Mouse (Mus musculus) gastrocnemius, adult 2 months (tissue): ENCODE results near the gene Ppfibp1. TPM values are rescaled to one million over a fixed set of nuclear protein-coding genes. Genes with fewer than 3 reads are reported as not detected.

Source experiments
- DNase-seq: peaks from one replicate; pipeline ENCODE4 v3.0.0; 2022
- H3K27ac ChIP-seq: fragments of 200-600 bp; 2 replicates; pipeline ENCODE4 v1.8.1; 2022; ENCODE audit warnings: mild to moderate bottlenecking
- H3K4me3 ChIP-seq: fragments of 200-600 bp; 2 replicates; pipeline ENCODE4 v1.8.1; 2022; ENCODE audit warnings: mild to moderate bottlenecking, moderate library complexity
- CTCF ChIP-seq: fragments of 200-600 bp; IDR thresholded peaks from 2 replicates; pipeline ENCODE4 v1.8.1; 2022; ENCODE audit warnings: antibody characterized with exemption, mild to moderate bottlenecking, moderate library complexity
- intact Hi-C: fragments of 180-260 bp; cut with DNase I; formaldehyde crosslinking; loops from one replicate; pipeline ENCODE4 v1.15.1; 2025
- total RNA-seq, 2 experiments: library from RNA; stranded (reverse); gene quantifications; 2 replicates each; pipeline ENCODE4 v1.2.3; 2021

The Ppfibp1 gene
- total RNA-seq, 2 experiments from 2014 or later = 40.3 to 44.8 TPM

DNA sequence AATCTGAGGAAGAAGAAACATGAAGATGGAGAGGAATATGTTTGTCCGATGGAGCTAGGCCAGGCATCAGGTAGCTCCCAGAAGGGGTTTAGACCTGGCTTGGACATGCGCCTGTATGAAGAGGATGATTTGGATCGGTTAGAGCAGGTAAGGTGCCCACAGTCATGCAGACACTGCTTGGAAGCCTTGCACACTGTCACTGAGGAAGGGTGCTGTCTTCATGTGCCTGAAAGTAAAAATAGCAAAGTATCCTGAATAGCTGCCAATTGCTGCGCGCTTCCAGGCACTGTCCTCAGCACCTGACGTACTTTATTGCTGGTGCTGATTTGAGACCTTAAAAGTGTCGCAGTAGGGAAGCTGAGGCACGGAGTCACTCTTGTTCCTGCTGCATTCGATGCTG, 141.3 kb downstream of the Ppfibp1 start:
- H3K27ac ChIP-seq = no peak overlapping the region
- no peak for TF ChIP-seq CTCF
- intact Hi-C loops = loop anchor here (10.0 kb wide), 1 partner anchor 785 kb away; no protein-coding TSS in a partner anchor
- no peak overlapping the region for H3K4me3 ChIP-seq
- DNase-seq = peak; percentile 28

DNA sequence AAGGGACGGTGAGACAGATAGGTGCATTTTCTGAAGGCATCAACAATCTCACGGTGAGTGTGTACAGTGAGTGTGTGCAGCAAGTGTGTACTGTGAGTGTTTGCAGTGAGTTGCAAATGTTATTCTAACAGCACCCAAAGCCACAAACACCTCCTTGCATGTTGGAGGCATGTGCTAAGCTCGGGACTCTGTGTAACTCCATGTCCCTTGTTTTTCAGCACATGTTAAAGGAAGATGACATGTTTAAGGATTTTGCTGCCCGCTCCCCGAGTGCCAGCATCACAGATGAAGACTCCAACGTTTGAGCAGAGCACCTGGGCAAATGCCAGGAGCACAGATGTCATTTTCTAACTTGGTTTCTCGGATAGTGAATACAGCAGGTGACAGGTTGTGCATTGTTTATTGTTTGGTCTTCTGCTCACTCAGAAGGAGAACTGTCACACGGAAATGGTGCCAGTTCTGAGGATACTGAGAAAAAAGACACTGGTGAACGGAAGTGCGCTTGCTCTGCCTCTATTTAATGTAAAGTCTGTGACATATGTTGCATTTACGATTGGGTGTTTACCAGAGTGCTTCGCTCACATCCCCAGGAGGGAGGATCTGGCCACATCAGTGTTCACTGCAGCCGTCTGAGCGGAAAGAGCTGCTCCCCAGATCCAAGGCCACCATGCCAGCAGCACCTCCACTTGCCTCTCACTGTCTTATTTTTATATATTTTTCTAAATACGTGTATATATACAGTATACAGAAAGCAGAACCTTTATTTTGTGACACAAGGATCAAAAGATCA, 142.0 kb downstream of the Ppfibp1 start:
- intact Hi-C loops = no loop called here
- TF ChIP-seq CTCF = no peak
- DNase-seq = no peak
- H3K27ac ChIP-seq = no peak overlapping the region
- no peak overlapping the region for H3K4me3 ChIP-seq

DNA sequence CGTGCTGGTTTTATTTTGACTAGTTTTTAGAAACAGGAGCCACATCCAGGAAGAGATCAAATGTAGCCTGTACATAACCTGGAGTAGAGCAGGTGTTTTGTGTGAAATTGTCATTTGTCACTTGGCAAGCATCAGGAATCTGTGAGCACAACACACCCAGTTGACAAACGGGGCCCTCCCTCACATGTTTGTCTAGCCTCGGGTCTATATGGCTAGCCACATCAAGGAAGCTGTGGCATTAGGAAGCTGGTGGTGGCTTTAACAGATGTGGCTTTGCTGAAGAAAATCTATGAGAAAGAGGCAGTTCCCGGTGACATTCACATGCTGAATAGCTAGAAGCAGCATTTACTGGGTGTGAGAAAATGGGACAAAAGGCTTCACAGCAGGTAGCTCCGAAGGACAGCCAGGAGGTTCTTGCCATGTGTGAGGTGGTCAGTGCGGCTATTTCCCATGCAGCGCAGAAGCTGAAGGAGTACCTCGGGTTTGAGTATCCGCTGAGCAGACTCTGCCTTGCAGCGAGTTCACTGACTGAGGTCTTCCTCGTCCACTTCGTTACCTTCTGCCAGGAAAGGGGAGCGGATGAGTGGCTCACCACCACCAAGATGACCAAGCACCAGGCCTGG, 144.1 kb downstream of the Ppfibp1 start, which contains the start of gene Rep15:
Gene Rep15 (plus strand): TSS at position 282 of the 623 bp plus-strand sequence.
- no peak for TF ChIP-seq CTCF
- H3K4me3 ChIP-seq = no peak within 1 kb of the TSS
- no peak within 1 kb of the TSS for H3K27ac ChIP-seq
- intact Hi-C loops = no loop called here
- DNase-seq = no peak

DNA sequence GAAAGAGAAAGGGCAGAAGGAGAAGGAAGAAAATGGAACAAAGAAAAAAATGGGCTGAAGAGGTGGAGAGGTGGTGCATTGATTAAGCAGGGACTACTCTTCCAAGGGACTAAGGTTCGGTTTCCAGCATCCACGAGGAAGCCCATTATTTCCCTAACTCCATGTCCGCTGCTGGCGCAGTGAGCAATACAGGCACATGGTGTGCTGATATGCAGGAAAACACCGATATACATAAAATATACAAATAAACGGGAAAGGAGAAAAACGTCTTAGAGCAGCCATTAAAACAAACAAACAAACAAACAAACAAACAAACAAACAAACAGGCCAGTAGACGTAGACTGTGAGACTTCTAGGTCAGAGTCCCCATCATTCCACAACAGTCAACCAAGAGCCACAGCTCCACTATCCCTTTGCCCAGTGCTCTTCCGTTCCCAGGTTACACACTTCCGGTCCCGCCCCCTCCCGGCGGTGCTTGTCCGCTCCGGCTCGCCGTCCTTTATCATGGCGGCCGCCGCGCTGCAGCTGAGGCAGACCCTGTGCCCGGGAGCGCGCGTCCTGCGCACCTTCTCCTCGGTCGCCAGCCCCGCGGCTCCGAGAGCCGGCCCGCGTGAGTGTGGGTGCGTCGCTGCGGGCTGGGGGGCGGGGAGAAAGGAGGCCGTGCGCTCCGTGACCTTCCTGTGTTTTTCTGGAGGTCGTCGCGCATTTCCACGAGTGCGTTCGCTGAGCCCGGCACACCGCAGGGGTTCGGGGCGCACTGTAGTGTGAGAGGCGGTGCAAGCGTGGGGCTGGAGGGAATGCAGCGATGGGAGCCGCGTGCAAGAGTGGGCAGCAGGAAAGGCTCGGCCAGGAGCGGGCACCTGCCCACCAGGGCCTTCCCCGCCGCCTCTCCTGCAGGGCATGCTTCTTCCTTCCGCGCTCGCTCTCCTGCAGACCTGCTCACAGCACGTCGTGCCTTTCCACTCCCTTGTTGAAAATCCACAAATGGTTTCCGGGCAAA, 154.3 kb downstream of the Ppfibp1 start, which contains the start of gene Mrps35:
Gene Mrps35 (plus strand): TSS at position 474 of the 1,000 bp plus-strand sequence.
- Histone ChIP-seq H3K4me3 (peak within 1 kb of the TSS; percentile 80), H3K27ac (peak within 1 kb of the TSS; percentile 97)
- peak; percentile 4; the same call in 1 of the 2 replicates for TF ChIP-seq CTCF
- peak; percentile 94 for DNase-seq
- intact Hi-C loops = no loop called here

DNA sequence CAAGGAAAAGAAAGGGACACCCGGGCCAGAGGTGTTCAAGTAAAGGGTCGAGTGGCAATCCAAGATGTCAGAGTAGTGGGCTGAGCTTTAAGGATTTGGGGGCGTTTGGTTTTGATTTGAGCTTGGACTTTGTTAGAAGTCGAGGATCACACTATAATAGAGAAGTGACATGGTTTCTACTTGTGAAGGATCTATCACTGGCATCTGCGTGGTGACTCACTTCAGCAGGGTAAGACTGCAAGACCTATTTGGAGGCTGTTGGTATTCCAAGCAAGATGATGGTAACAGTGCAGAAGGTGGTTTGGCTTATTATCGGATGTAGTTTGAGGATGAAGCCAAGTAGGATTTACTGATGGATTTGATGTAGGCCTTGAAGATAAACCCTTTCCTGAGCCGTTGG, 155.3 kb downstream of the Ppfibp1 start:
- intact Hi-C loops = no loop called here
- H3K27ac ChIP-seq = peak overlapping the region; percentile 97; the same call in 1 of the 2 replicates
- TF ChIP-seq CTCF = no peak
- DNase-seq = no peak
- H3K4me3 ChIP-seq = peak overlapping the region; percentile 80

DNA sequence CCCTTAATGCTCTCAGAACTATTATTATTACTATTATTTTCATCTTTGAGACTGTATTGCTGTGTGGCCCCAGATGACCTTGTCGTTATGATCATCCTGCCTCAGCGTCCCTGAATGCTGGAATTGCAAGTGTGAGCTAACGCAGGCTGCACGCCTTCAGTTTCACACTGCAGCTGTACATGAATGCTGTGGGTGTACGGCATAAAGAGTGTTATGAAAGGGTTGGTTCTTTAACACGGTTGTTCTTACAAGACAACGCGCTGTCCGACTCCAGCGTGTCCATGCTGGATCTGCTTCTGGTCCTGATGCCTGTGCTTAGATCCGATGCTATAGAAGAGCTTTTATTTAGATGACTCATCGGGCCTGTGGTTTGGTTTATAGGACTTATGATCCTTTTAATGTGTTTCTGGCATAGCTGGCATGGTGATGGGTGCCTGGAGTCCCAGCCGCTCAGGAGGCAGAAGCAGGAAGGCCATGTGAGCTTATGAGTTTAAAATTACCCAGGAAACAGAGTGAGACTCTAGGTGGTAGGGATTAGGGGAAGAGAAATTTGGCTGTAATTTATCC, 161.0 kb downstream of the Ppfibp1 start:
- H3K27ac ChIP-seq = no peak overlapping the region
- no peak for TF ChIP-seq CTCF
- intact Hi-C loops = no loop called here
- no peak for DNase-seq
- H3K4me3 ChIP-seq = no peak overlapping the region

DNA sequence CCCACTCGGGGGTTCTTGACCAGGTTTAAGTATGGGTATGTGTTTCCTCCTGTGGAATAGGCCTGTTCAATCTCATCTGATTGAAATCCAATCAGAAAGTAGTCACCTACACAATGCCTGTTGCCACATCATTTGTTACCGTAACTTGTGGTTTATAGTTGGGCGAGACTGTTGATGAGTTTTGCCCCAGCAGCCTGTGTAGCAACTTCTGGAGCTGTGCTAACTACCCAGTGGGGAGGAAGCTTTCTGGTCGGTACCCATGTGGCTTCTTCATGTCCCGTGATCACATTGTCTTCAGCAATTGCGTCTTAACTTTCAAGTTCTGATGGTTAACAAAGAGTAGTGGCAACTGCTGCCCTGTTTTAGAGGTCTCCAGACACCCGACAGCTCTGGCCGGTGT, 163.4 kb downstream of the Ppfibp1 start:
- Histone ChIP-seq H3K4me3 (no peak overlapping the region), H3K27ac (no peak overlapping the region)
- no peak for DNase-seq
- no peak for TF ChIP-seq CTCF
- intact Hi-C loops = no loop called here

DNA sequence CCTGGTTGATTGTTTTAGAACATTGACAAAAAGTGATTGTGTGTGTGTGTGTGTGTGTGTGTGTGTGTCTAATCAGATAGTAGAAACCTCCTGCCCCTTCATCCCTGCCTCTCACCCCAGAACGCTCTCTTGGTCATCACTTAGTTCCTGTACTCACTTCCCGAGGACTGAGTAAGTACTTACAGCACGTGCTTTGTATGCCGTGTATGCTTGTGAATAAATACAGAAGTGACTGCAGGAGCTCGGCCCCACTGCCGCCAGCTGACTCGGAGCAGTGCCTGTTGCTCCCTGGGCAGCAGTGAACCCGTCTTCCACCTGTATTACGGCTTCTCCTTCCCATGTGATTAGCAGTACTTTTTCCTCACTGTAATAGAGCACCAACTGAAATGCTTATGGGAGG, 164.2 kb downstream of the Ppfibp1 start:
- no peak for DNase-seq
- Histone ChIP-seq H3K4me3 (no peak overlapping the region), H3K27ac (no peak overlapping the region)
- intact Hi-C loops = no loop called here
- TF ChIP-seq CTCF = no peak

DNA sequence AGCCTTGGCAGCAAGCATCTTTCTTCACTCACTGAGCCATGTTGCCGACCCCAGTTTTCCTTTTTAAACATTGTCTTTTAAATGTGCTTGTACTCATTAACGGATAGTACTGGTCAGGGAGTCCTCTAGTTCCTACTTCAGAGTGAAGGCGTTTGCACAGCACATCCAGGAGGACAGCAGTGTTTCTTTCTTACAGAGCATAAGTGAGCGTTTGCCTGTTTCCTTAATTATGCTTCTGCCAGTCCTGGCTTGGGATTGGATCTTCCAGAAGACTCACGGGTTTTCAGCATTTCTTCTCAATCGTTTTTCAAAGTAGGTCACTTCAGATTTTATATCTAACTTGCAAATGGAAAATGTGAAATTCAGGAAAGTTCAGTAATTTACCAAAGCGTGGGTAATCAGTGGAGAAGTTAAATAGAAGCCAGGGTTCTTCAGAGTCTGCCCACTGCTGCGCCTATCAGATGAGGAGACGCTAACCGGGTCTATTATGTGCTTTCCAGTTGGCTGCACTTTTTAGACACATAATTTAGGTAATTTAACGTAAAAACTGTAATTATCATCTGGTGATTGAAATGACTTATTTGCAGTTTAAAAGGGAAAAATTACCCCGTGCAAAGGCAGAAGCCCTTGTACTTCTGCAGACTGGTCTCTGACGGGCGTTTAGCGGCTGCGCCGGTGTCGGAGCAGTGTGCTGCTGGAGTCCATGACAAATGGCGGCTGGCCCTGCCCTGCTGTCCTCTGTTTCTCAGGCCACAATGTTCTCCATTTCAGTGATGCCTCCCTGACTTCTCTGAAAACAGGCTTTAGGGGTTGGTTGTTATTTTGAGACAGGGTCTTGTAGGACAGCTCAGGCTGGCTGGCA, 165.7 kb downstream of the Ppfibp1 start:
- TF ChIP-seq CTCF = no peak
- DNase-seq = no peak
- intact Hi-C loops = no loop called here
- Histone ChIP-seq H3K4me3 (no peak overlapping the region), H3K27ac (no peak overlapping the region)

DNA sequence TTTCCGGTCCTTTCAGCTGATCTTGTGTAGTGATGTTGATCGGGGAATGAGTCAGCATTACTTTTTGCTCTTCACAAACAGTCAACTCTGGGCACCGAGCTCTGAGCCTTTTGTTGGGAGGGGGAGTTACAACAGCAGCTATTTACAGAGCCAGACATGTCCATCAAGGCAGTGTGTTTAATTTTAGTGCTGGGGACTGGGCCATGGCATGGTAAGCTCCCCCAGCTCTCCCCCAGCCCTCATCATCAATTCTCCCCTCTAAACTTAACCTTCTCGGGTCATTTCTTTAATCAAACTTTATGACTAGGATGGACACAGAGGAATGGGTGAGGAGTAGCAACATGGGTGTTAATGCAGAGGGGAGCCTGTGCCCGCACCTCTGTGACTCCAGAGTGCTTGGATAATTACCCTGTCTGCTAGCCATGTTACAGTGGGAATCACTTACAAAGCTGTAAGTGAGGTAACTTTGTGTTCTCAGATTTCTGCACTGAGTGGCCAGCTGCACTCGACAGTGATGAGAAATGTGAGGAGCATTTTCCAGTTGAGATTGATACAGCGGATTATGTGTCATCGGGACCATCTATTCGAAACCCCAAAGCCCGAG, 167.2 kb downstream of the Ppfibp1 start:
- Histone ChIP-seq H3K27ac (peak overlapping the region; percentile 24; the same call in 1 of the 2 replicates), H3K4me3 (no peak overlapping the region)
- no peak for TF ChIP-seq CTCF
- no peak for DNase-seq
- intact Hi-C loops = no loop called here

DNA sequence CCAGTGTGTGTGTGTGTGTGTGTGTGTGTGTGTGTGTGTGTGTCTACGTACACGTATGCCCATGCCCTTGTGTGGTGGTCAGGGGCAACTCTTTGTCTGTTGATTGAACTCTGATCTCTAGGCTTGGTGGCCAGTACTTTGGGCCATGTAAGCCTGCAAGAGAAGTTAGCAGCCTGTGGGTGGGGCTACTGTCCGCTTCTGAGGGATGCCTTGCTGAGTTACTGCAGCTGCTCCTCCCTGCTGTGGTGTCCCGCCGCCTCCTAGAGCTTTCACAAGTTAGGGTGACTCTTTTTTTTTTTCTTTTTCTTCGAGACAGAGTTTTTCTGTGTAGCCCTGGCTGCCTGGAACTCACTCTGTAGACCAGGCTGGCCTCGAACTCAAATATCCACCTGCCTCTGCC, 171.0 kb downstream of the Ppfibp1 start:
- no peak for DNase-seq
- H3K27ac ChIP-seq = no peak overlapping the region
- no peak for TF ChIP-seq CTCF
- intact Hi-C loops = no loop called here
- no peak overlapping the region for H3K4me3 ChIP-seq
